Mouse (Mus musculus): ENCODE data around the gene Lonp2. TPM values are rescaled to one million over a fixed set of nuclear protein-coding genes. Genes with fewer than 3 reads are reported as not detected.

The Lonp2 gene
- 10 to 100 TPM; 60.5 to 70.7 (median 68.5) TPM for total RNA-seq (2022)

- peak; percentile 98 for DNase-seq (ENCODE audit: low spot score in 2 of 2)
Observed at GRCm38 (mm10) chr8:86623911-86624731, at the start of gene Lonp2. TSS of gene Lonp2 (plus strand) at chr8:86624043.

DNA sequence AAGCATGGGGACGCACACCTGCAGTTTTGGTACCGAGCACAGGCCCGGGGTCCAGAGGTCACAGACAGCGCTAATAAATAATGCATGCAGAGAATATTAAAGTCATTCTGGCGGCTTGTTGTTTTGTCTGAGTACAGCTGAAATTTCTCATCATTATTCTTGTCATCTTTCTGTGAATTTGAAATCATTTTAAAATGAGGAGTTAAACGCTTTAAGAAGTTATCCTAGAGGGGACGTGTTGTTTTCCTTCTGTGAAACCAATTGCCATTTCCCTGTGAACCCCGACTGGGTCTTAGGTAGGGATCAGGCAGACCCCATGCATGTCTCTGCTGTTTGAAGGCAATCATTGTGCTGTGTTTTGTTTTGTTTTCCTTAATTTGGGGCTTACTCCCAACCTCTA is 46.3 kb upstream of the Lonp2 start:
- DNase-seq (ENCODE audit: low spot score in 2 of 2) = no peak

- DNase-seq (ENCODE audit: low spot score in 2 of 2) = no peak
Observed at GRCm38 (mm10) chr8:86578076-86578475, 45.8 kb upstream of the Lonp2 start.

DNA sequence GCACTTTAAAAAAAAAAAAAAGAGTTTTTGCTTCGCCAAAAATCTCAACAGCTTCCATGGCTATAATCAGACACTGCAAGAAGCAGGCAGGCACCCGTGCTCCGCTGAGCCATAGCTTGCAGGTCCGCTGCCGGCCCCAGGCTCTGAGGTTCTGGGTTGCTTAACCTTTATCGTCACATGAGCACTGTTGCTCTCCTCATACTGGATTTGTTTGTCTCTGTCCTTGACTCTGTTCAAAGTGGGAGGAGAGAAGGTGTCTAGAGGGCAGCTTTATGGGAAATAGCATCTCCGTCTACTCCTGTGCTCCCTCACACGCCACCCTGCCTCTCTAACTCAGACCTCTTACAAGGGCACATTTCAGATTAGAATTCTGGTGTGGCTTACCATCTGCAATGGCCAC is 45.1 kb upstream of the Lonp2 start:
- no peak for DNase-seq (ENCODE audit: low spot score in 2 of 2)

- no peak for DNase-seq (ENCODE audit: low spot score in 2 of 2)
Observed at GRCm38 (mm10) chr8:86580458-86580857, 43.4 kb upstream of the Lonp2 start, which contains the start of gene Abcc12. TSS of gene Abcc12 (minus strand) at chr8:86580686.

GRCm38 (mm10) chr8:86581921-86582331 is 41.9 kb upstream of the Lonp2 start:
- no peak for DNase-seq (ENCODE audit: low spot score in 2 of 2)

DNA sequence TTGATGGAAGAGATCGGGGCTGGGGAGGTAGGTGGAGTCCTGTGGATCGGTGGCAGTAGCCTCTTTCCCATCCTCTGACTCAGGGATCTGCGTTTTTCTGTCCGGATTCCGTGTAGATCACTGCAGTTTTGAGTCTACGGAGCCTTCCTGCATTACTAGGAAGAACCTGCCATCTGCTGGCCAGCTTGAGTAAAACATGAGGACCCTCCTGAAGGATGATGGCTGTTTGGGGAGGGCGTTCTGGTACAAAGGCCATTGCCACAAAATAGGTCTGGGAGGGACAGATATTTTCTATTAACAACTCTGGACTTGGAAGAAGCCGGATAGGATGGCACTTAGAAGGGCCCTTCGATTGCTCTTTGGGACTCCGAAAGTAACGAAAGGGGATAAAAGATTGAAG is 38.7 kb upstream of the Lonp2 start:
- peak; percentile 52 to 55 for DNase-seq (ENCODE audit: low spot score in 2 of 2)

- peak; percentile 31 to 56 for DNase-seq (ENCODE audit: low spot score in 2 of 2)
Observed at GRCm38 (mm10) chr8:86585532-86585931, 38.3 kb upstream of the Lonp2 start.

- DNase-seq (ENCODE audit: low spot score in 2 of 2) = no peak
Observed at GRCm38 (mm10) chr8:86586058-86586457, 37.8 kb upstream of the Lonp2 start.

- DNase-seq (ENCODE audit: low spot score in 2 of 2) = no peak
Observed at GRCm38 (mm10) chr8:86586642-86587041, 37.2 kb upstream of the Lonp2 start.

- DNase-seq (ENCODE audit: low spot score in 2 of 2) = no peak
Observed at GRCm38 (mm10) chr8:86588338-86588737, 35.5 kb upstream of the Lonp2 start.

- DNase-seq (ENCODE audit: low spot score in 2 of 2) = no peak
Observed at GRCm38 (mm10) chr8:86593099-86593498, 30.7 kb upstream of the Lonp2 start.

DNA sequence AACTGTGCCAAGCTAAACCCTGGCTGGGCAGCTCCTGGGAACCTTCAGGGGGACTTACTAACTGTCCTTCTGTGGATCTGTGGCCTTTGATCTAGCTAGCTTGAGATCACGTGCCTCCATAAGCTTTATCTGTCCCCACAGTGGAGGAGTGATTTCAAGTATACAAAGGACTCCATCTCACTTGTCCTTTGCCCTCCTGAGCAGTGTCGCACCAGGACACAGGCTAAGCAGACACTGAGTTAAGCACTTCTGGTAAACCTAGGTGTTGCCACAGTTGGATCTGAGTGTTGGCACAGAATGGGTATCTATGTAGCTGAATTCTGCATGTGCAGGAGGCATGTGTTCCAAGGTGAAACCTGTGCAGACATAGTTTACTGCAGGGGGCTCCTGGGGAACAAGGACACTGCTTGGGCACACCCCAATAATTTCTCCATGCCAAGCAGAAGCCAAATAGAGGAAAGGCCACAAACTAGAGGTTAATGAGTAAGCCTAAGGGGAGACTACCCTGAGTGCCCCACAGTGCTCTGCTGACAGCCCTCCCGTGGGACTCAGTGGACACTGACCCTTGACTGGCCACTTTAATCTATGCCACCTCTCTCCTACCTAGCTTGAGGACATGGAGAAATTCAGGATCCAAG is 29.6 kb upstream of the Lonp2 start:
- DNase-seq (ENCODE audit: low spot score in 2 of 2) = no peak

DNA sequence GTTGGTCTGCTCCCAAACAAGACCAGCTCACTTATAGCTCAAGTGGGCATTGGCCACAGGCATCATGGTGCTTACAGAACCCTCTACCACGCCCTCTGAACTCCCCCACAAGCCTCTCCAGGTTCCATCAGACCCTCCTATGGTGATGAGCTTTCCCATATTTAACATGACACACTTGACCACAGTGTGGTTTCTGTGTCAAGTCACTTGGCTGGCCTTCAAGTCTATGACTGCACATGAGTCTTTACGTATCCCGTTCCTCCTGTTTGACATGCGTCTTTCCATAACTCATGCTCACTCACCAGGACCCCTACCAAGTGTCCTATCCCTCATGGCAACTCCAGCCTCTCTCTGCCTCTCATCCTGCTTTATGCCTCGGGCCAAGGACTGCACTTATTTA is 28.2 kb upstream of the Lonp2 start:
- DNase-seq (ENCODE audit: low spot score in 2 of 2) = no peak

DNA sequence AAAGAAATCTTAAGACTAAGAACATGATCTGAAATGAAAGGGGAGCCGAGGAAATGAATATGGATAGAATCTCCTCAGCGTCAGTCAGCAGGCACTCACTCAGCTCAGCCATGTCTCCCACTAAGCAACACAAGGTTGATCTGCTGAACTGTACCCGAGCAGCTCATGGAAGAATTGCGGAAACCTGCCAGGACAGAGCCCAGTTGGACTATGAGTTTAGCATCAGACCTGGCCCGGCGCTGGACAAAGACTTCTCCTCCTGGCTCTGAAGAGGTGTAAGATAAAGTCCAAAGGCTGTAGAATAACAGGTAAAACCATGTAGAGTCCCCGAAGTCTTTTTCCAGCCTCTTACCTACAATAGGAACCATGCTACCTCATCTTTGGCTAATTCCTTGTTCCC is 26.2 kb upstream of the Lonp2 start:
- DNase-seq (ENCODE audit: low spot score in 2 of 2) = no peak

DNA sequence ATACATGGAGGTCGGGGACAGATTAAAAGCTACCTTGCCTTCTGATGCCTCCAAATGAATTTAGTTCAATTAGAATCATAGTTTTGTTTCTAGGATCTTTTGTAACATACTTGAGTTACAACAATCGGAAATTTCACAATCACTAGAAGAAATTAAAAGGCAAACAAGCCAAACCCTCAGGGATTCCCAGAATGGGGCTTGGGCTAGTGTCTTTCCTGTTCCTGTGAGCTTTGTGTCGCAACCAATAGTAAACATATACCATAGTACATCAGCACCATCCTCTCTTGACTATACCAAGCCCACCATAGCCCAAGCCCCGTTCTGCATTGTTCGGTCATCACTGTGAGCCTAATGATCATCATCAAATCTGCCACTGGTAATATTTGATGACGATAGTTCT is 24.5 kb upstream of the Lonp2 start:
- DNase-seq (ENCODE audit: low spot score in 2 of 2) = no peak

DNA sequence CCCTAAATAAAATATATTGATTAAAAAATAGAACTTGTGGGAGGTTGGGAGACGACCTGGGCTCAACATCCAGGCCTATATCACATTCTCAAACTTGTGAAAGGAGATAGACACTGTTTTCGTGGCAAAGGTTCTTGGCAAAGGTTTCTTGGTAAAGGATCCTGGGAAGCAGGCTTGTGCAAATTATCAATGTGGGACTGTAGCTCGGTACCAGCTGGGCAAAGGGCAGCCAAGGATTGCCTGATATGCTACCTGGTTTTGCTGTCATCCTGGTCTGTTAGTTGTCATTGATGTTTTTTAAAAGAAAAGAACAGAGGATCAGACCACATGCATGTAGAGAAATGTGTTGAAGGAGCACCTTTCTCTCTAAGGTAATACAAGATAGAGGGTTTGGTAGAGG is 23.5 kb upstream of the Lonp2 start:
- DNase-seq (ENCODE audit: low spot score in 2 of 2) = no peak

DNA sequence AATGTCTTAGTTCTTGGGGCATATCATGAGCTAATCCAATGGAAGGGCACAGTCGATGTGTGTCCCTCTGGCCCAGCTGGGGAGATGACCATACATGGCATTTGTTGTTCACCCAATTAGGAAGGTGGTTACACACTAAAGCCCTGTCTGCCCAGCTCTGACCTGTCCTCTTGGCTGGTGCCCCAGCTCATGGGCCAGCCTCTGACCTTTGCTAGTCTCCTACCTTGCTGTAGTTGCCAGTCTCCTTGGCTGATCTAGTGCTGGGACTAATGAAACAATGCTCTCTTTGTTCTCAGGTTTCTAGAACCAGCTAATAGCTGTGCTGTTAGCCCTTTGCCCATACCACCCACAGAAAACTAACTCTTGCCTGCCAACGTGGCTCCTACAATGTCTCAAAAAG is 20.7 kb upstream of the Lonp2 start:
- DNase-seq (ENCODE audit: low spot score in 2 of 2) = no peak

DNA sequence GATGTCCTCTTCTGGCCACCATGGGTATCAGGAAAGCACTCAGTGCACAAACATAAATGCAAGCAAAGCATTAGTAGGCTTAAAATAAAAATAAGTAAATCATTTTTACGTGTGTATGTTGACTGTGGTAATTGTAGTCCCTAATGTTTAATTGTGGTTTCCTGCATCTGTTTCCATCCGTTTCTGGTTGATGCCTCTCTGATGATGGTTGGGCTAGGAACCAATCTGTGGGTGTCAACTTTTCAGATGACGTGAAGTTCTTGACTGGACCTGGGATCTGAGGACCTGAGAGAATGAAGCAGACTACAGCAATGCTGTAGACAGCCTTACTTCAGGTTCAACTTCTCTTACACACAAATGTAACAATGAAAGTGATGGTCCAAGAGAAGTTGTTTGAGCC is 19.2 kb upstream of the Lonp2 start:
- DNase-seq (ENCODE audit: low spot score in 2 of 2) = no peak

- DNase-seq (ENCODE audit: low spot score in 2 of 2) = no peak
Observed at GRCm38 (mm10) chr8:86613798-86614197, 10.0 kb upstream of the Lonp2 start.

GRCm38 (mm10) chr8:86615095-86615769 is 8.6 kb upstream of the Lonp2 start:
- no peak for DNase-seq (ENCODE audit: low spot score in 2 of 2)

- DNase-seq (ENCODE audit: low spot score in 2 of 2) = no peak
Observed at GRCm38 (mm10) chr8:86617759-86618387, 6.0 kb upstream of the Lonp2 start.

All from gastrocnemius, adult 8-10 months (tissue).